Mouse (Mus musculus) erythroblast, embryonic 14.5 days (primary cell): Measurements from ENCODE around the gene Ppara.

Source experiments
- GATA1 ChIP-seq: IDR thresholded peaks from 2 replicates; pipeline ENCODE4 v1.6.1; 2012; ENCODE audit warnings: low read length, inconsistent platforms, mixed read lengths
- TAL1 ChIP-seq: IDR thresholded peaks from 3 replicates; pipeline ENCODE4 v1.6.1; 2012; ENCODE audit warnings: low read length, inconsistent platforms, mixed read lengths

- no peak for TF ChIP-seq GATA1
- no peak for TF ChIP-seq TAL1
Observed at GRCm38 (mm10) chr15:85708217-85708616, 26.6 kb upstream of the Ppara start.
